Mouse (Mus musculus): Measurements from ENCODE around the gene Atp6v1g1. TPM values are rescaled to one million over a fixed set of nuclear protein-coding genes. Genes with fewer than 3 reads are reported as not detected.
A peak's percentile ranks its signal among the peaks of the same experiment; 100 is the strongest.

The Atp6v1g1 gene
- polyA plus RNA-seq, 2 experiments, result 138 to 289 TPM

DNA sequence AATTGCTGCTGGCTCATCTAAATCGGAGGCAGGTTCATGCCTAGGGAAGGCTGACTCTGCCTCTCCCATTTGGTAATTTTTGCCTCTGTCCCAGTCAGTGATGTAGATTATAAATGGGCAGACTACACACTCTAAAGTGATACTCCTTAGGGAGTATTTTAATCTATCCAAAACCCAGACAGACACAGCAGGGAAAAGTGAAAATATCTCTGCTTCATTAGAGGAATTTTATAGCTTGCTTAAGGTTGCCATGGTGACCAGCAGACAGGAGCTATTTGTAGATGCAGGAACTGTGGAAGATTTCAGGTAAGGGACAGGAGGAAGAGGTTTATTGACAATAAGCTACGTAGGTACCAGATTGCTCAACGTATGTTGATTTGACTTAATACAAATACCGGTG is 7.0 kb upstream of the Atp6v1g1 start:
- DNase-seq (ENCODE audit: low spot score) (no peak), ATAC-seq (ENCODE audit: low FRiP score, low read depth) (no peak)
- H3K4me3 ChIP-seq (replicated peaks; ENCODE audit: low read length), result no peak overlapping the region
- H3K9ac ChIP-seq (ENCODE audit: low read depth, low read length, severe bottlenecking), result no peak overlapping the region
- no peak for TF ChIP-seq POLR2A (IDR thresholded peaks at IDR 0.05; ENCODE audit: borderline replicate concordance, extremely low read depth, insufficient read depth, insufficient read length)
- 76% methylated on average over 4 of the region's 4 CpGs for WGBS
- no peaks in the 10 kb centered on the region for H3K9me3 ChIP-seq (ENCODE audit: control insufficient read depth, low read length)
- no peaks in the 10 kb centered on the region for H3K27me3 ChIP-seq (ENCODE audit: control insufficient read depth, insufficient read depth, low read length)
- no peaks in the 10 kb centered on the region for H3K36me3 ChIP-seq (ENCODE audit: control insufficient read depth, insufficient read depth, low read length)
- H3K27ac ChIP-seq (replicated peaks; ENCODE audit: low read depth, low read length), result no peak overlapping the region
- H3K4me2 ChIP-seq (replicated peaks; ENCODE audit: low read depth, low read length, severe bottlenecking), result no peak overlapping the region
- no peaks in the 10 kb centered on the region for H3K4me1 ChIP-seq (ENCODE audit: control insufficient read depth, insufficient read depth, low read length)

DNA sequence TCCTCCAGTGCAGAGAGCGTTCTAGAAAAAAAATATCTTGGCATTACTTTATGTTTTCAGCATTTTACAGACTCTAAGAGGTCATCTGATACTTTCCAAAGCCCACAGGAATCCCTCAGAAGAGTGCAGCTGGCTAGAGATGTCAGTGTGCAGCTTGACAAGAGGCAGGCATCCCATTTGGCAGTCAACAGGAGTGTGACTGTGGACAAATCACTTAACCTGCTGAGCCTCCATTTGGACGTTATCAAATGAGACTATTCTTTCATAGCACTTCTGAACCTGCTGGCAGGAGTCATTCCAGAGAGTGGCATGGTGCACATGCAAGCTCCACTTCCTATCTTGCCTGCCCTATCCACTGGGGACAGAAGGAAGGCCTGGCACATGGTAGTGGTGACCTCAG is 2.4 kb upstream of the Atp6v1g1 start:
- H3K27me3 ChIP-seq (ENCODE audit: control insufficient read depth, insufficient read depth, low read length), result no peaks in the 10 kb centered on the region
- no peak overlapping the region for H3K27ac ChIP-seq (replicated peaks; ENCODE audit: low read depth, low read length)
- DNase-seq (ENCODE audit: low spot score) (peak; percentile 59), ATAC-seq (ENCODE audit: low FRiP score, low read depth) (peak; percentile 23; the same call in 1 of the 2 replicates)
- no peak overlapping the region for H3K4me2 ChIP-seq (replicated peaks; ENCODE audit: low read depth, low read length, severe bottlenecking)
- no peaks in the 10 kb centered on the region for H3K36me3 ChIP-seq (ENCODE audit: control insufficient read depth, insufficient read depth, low read length)
- no peak for TF ChIP-seq POLR2A (IDR thresholded peaks at IDR 0.05; ENCODE audit: borderline replicate concordance, extremely low read depth, insufficient read depth, insufficient read length)
- no peak overlapping the region for H3K9ac ChIP-seq (ENCODE audit: low read depth, low read length, severe bottlenecking)
- H3K9me3 ChIP-seq (ENCODE audit: control insufficient read depth, low read length), result no peaks in the 10 kb centered on the region
- 36% methylated on average over 2 of the region's 2 CpGs for WGBS
- peaks cover 12% of the 10 kb centered on the region for H3K4me1 ChIP-seq (ENCODE audit: control insufficient read depth, insufficient read depth, low read length)
- H3K4me3 ChIP-seq (replicated peaks; ENCODE audit: low read length), result no peak overlapping the region

DNA sequence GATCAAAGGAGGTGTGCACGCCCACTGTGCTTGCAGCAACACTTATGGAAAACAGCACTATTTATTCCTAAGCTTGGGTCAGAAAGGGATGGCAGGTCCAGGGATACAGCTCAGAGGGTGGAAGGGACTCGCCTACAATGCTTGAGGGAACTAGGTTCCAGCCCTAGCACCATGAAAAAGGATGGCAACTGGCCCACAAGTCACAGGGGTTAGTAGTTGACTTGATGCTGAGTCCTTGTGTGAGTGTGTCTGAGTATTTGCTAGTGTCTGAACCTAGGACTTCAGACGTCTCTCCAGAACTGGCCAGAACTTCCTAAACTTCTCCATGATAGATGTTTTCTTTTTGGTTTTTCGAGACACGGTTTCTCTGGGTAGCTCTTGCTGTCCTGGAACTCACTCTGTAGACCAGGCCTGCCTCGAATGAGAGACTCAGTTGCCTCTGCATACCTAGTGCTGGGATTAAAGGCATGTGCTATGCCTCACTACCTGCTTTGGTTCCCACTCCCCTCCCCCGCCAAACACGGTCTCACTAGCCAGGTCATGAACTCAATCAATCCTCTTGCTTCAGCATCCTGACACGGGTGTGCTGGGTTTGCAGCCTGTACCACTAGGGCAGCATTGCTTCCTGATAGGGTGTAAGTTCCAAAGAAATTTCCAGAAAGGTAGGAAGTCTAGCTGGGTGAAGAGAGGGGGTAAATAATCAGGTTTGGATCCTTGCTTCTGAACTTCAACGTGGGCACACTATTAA is 652 bp upstream of the Atp6v1g1 start:
- Histone ChIP-seq H3K27ac (replicated peaks; ENCODE audit: low read depth, low read length) (peak overlapping the region; percentile 58; the same call in 1 of the 2 replicates), H3K27me3 (ENCODE audit: control insufficient read depth, insufficient read depth, low read length) (no peaks in the 10 kb centered on the region), H3K4me2 (replicated peaks; ENCODE audit: low read depth, low read length, severe bottlenecking) (peak overlapping the region; percentile 83), H3K9me3 (ENCODE audit: control insufficient read depth, low read length) (no peaks in the 10 kb centered on the region), H3K36me3 (ENCODE audit: control insufficient read depth, insufficient read depth, low read length) (peaks cover 6% of the 10 kb centered on the region), H3K4me3 (replicated peaks; ENCODE audit: low read length) (peak overlapping the region; percentile 94), H3K9ac (ENCODE audit: low read depth, low read length, severe bottlenecking) (no peak overlapping the region), H3K4me1 (ENCODE audit: control insufficient read depth, insufficient read depth, low read length) (peaks cover 12% of the 10 kb centered on the region)
- ATAC-seq (ENCODE audit: low FRiP score, low read depth) (peak; percentile 20), DNase-seq (ENCODE audit: low spot score) (no peak)
- TF ChIP-seq POLR2A (IDR thresholded peaks at IDR 0.05; ENCODE audit: borderline replicate concordance, extremely low read depth, insufficient read depth, insufficient read length), result no peak
- WGBS, result 52% methylated on average over 10 of the region's 10 CpGs

DNA sequence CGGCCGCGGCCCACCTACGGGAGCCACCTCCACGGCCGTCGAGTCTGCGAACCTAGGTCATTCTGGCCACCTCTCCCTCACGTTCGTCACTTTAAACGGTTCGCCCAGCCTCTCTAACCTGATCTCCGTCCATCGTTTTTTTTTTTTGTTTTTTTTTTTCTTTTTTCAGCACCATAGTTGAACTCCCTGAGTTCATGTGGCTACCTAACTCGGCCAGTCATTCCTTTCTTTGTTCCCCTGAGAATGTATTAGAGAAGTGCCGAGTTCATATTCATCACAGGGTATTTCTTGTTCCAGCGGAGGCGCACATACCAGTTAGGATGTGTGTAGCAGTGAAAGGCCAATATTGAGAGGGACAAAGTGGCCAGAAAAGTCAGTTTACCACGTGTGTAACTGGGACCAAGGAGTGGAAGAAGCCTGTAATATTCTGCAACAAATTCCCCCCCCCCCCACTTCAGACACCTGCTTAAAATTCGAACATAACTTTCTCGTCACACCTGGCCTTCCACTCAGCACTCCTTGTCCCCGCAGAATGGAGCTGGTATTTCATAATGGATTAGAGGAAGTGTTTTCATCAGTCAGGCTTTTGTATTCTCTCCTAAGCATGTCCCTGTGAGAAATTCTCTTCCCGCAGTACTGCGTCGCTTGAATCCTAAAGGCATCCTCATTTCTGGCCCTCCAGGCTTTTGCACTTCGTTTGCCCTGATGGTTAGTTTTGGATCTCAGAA is 823 bp downstream of the Atp6v1g1 start:
- Histone ChIP-seq H3K27ac (replicated peaks; ENCODE audit: low read depth, low read length) (peak overlapping the region; percentile 81), H3K9me3 (ENCODE audit: control insufficient read depth, low read length) (no peaks in the 10 kb centered on the region), H3K9ac (ENCODE audit: low read depth, low read length, severe bottlenecking) (peak overlapping the region; percentile 93), H3K4me1 (ENCODE audit: control insufficient read depth, insufficient read depth, low read length) (peaks cover 12% of the 10 kb centered on the region), H3K36me3 (ENCODE audit: control insufficient read depth, insufficient read depth, low read length) (peaks cover 14% of the 10 kb centered on the region), H3K4me2 (replicated peaks; ENCODE audit: low read depth, low read length, severe bottlenecking) (peak overlapping the region; percentile 83), H3K27me3 (ENCODE audit: control insufficient read depth, insufficient read depth, low read length) (no peaks in the 10 kb centered on the region), H3K4me3 (replicated peaks; ENCODE audit: low read length) (peak overlapping the region; percentile 94)
- ATAC-seq (ENCODE audit: low FRiP score, low read depth), result no peak; the same call in 1 of the 2 replicates
- no peak for TF ChIP-seq POLR2A (IDR thresholded peaks at IDR 0.05; ENCODE audit: borderline replicate concordance, extremely low read depth, insufficient read depth, insufficient read length)
- no peak for DNase-seq (ENCODE audit: low spot score)
- 15% methylated on average over 26 of the region's 26 CpGs for WGBS

- WGBS, result 68% methylated on average over 6 of the region's 6 CpGs
- H3K4me3 ChIP-seq (replicated peaks; ENCODE audit: low read length), result peak overlapping the region; percentile 94; the same call in 1 of the 2 replicates
- ATAC-seq (ENCODE audit: low FRiP score, low read depth), result no peak
- peak overlapping the region; percentile 83; the same call in 1 of the 2 replicates for H3K4me2 ChIP-seq (replicated peaks; ENCODE audit: low read depth, low read length, severe bottlenecking)
- DNase-seq (ENCODE audit: low spot score), result no peak
- H3K4me1 ChIP-seq (ENCODE audit: control insufficient read depth, insufficient read depth, low read length), result peaks cover 12% of the 10 kb centered on the region
- no peak for TF ChIP-seq POLR2A (IDR thresholded peaks at IDR 0.05; ENCODE audit: borderline replicate concordance, extremely low read depth, insufficient read depth, insufficient read length)
- H3K36me3 ChIP-seq (ENCODE audit: control insufficient read depth, insufficient read depth, low read length), result peaks cover 25% of the 10 kb centered on the region
- no peak overlapping the region for H3K9ac ChIP-seq (ENCODE audit: low read depth, low read length, severe bottlenecking)
- H3K27me3 ChIP-seq (ENCODE audit: control insufficient read depth, insufficient read depth, low read length), result no peaks in the 10 kb centered on the region
- H3K27ac ChIP-seq (replicated peaks; ENCODE audit: low read depth, low read length), result no peak overlapping the region
- H3K9me3 ChIP-seq (ENCODE audit: control insufficient read depth, low read length), result no peaks in the 10 kb centered on the region
Observed at GRCm38 (mm10) chr4:63546441-63547055, 2.0 kb downstream of the Atp6v1g1 start.

Data from limb, embryonic 14.5 days (tissue).